Mouse (Mus musculus): ENCODE measurements around the gene Wdr59. TPM values are rescaled to one million over a fixed set of nuclear protein-coding genes. Genes with fewer than 3 reads are reported as not detected.

Gene Wdr59
- total and polyA plus RNA-seq, 3 experiments: 3.3 to 10.5 (median 6.7) TPM

GRCm38 (mm10) chr8:111471526-111472081 is 50.3 kb downstream of the Wdr59 start:
- no peaks in the 10 kb centered on the region for H3K9me3 ChIP-seq (replicated peaks)
- no peak overlapping the region for H3K4me3 ChIP-seq (ENCODE audit: low read depth, low read length)
- no peaks in the 10 kb centered on the region for H3K27me3 ChIP-seq (ENCODE audit: insufficient read depth, low read length)
- DNase-seq (ENCODE audit: low spot score): no peak
- peaks cover 76% of the 10 kb centered on the region for H3K36me3 ChIP-seq (replicated peaks)
- ATAC-seq (ENCODE audit: extremely low read depth, insufficient number of reproducible peaks, low FRiP score, poor library complexity, severe bottlenecking): no peak
- no peak for TF ChIP-seq POLR2AphosphoS5 (IDR thresholded peaks at IDR 0.05; ENCODE audit: insufficient replicate concordance, low read depth, low read length)
- TF ChIP-seq CTCF (IDR thresholded peaks at IDR 0.05; ENCODE audit: low read depth, low read length): no peak
- no peak for TF ChIP-seq GATA2 (IDR thresholded peaks at IDR 0.05; ENCODE audit: borderline replicate concordance, low read depth, low read length)
- TF ChIP-seq TAL1 (conservative IDR thresholded peaks at IDR 0.05; ENCODE audit: low read depth, low read length): no peak
- TF ChIP-seq GATA1 (IDR thresholded peaks at IDR 0.05; ENCODE audit: borderline replicate concordance, low read length): no peak
- peaks cover 4% of the 10 kb centered on the region; the same call in 1 of the 2 replicates for H3K4me1 ChIP-seq (ENCODE audit: insufficient read depth, low read depth, low read length)

- Histone ChIP-seq H3K36me3 (replicated peaks) (peaks cover 76% of the 10 kb centered on the region), H3K27me3 (ENCODE audit: insufficient read depth, low read length) (no peaks in the 10 kb centered on the region), H3K9me3 (replicated peaks) (no peaks in the 10 kb centered on the region), H3K4me1 (ENCODE audit: insufficient read depth, low read depth, low read length) (peaks cover 4% of the 10 kb centered on the region; the same call in 1 of the 2 replicates), H3K4me3 (ENCODE audit: low read depth, low read length) (no peak overlapping the region)
- ATAC-seq (ENCODE audit: extremely low read depth, insufficient number of reproducible peaks, low FRiP score, poor library complexity, severe bottlenecking): no peak
- DNase-seq (ENCODE audit: low spot score): no peak
- TF ChIP-seq CTCF (IDR thresholded peaks at IDR 0.05; ENCODE audit: low read depth, low read length): no peak
- no peak for TF ChIP-seq GATA1 (IDR thresholded peaks at IDR 0.05; ENCODE audit: borderline replicate concordance, low read length)
Measured at GRCm38 (mm10) chr8:111469013-111469412, 52.9 kb downstream of the Wdr59 start.

GRCm38 (mm10) chr8:111465341-111465740 is 56.6 kb downstream of the Wdr59 start:
- TF ChIP-seq GATA2 (IDR thresholded peaks at IDR 0.05; ENCODE audit: borderline replicate concordance, low read depth, low read length) (no peak), TAL1 (conservative IDR thresholded peaks at IDR 0.05; ENCODE audit: low read depth, low read length) (no peak), POLR2AphosphoS5 (IDR thresholded peaks at IDR 0.05; ENCODE audit: insufficient replicate concordance, low read depth, low read length) (no peak), CTCF (IDR thresholded peaks at IDR 0.05; ENCODE audit: low read depth, low read length) (no peak), GATA1 (IDR thresholded peaks at IDR 0.05; ENCODE audit: borderline replicate concordance, low read length) (no peak)

GRCm38 (mm10) chr8:111464526-111464925 is 57.4 kb downstream of the Wdr59 start:
- DNase-seq (ENCODE audit: low spot score): no peak
- no peak for ATAC-seq (ENCODE audit: extremely low read depth, insufficient number of reproducible peaks, low FRiP score, poor library complexity, severe bottlenecking)
- Histone ChIP-seq H3K9me3 (replicated peaks) (no peaks in the 10 kb centered on the region), H3K27me3 (ENCODE audit: insufficient read depth, low read length) (no peaks in the 10 kb centered on the region), H3K36me3 (replicated peaks) (peaks cover 76% of the 10 kb centered on the region), H3K4me1 (ENCODE audit: insufficient read depth, low read depth, low read length) (no peaks in the 10 kb centered on the region), H3K4me3 (ENCODE audit: low read depth, low read length) (no peak overlapping the region)
- no peak for TF ChIP-seq POLR2AphosphoS5 (IDR thresholded peaks at IDR 0.05; ENCODE audit: insufficient replicate concordance, low read depth, low read length)
- no peak for TF ChIP-seq CTCF (IDR thresholded peaks at IDR 0.05; ENCODE audit: low read depth, low read length)
- TF ChIP-seq GATA2 (IDR thresholded peaks at IDR 0.05; ENCODE audit: borderline replicate concordance, low read depth, low read length): no peak
- no peak for TF ChIP-seq TAL1 (conservative IDR thresholded peaks at IDR 0.05; ENCODE audit: low read depth, low read length)
- TF ChIP-seq GATA1 (IDR thresholded peaks at IDR 0.05; ENCODE audit: borderline replicate concordance, low read length): no peak

More at GRCm38 (mm10) chr8:111465341-111465740, 56.6 kb downstream of the Wdr59 start:
- H3K27me3 ChIP-seq (ENCODE audit: insufficient read depth, low read length): no peaks in the 10 kb centered on the region
- H3K36me3 ChIP-seq (replicated peaks): peaks cover 78% of the 10 kb centered on the region
- ATAC-seq (ENCODE audit: extremely low read depth, insufficient number of reproducible peaks, low FRiP score, poor library complexity, severe bottlenecking) (no peak), DNase-seq (ENCODE audit: low spot score) (no peak)
- no peak overlapping the region for H3K4me3 ChIP-seq (ENCODE audit: low read depth, low read length)
- H3K9me3 ChIP-seq (replicated peaks): no peaks in the 10 kb centered on the region
- no peaks in the 10 kb centered on the region for H3K4me1 ChIP-seq (ENCODE audit: insufficient read depth, low read depth, low read length)

GRCm38 (mm10) chr8:111449671-111450070 is 72.2 kb downstream of the Wdr59 start:
- no peak for TF ChIP-seq POLR2AphosphoS5 (IDR thresholded peaks at IDR 0.05; ENCODE audit: insufficient replicate concordance, low read depth, low read length)
- TF ChIP-seq GATA1 (IDR thresholded peaks at IDR 0.05; ENCODE audit: borderline replicate concordance, low read length): no peak
- no peak for TF ChIP-seq CTCF (IDR thresholded peaks at IDR 0.05; ENCODE audit: low read depth, low read length)
- TF ChIP-seq TAL1 (conservative IDR thresholded peaks at IDR 0.05; ENCODE audit: low read depth, low read length): no peak
- no peak for TF ChIP-seq GATA2 (IDR thresholded peaks at IDR 0.05; ENCODE audit: borderline replicate concordance, low read depth, low read length)
- DNase-seq (ENCODE audit: low spot score) (no peak), ATAC-seq (ENCODE audit: extremely low read depth, insufficient number of reproducible peaks, low FRiP score, poor library complexity, severe bottlenecking) (no peak)
- Histone ChIP-seq H3K9me3 (replicated peaks) (no peaks in the 10 kb centered on the region), H3K36me3 (replicated peaks) (peaks cover 41% of the 10 kb centered on the region), H3K27me3 (ENCODE audit: insufficient read depth, low read length) (no peaks in the 10 kb centered on the region), H3K4me3 (ENCODE audit: low read depth, low read length) (no peak overlapping the region), H3K4me1 (ENCODE audit: insufficient read depth, low read depth, low read length) (peaks cover 19% of the 10 kb centered on the region)

GRCm38 (mm10) chr8:111445960-111446660 is 75.8 kb downstream of the Wdr59 start:
- ATAC-seq (ENCODE audit: extremely low read depth, insufficient number of reproducible peaks, low FRiP score, poor library complexity, severe bottlenecking): no peak

More at GRCm38 (mm10) chr8:111445960-111446660, 75.8 kb downstream of the Wdr59 start:
- DNase-seq (ENCODE audit: low spot score): no peak
- no peaks in the 10 kb centered on the region for H3K9me3 ChIP-seq (replicated peaks)
- peak overlapping the region; percentile 54; the same call in 1 of the 2 replicates for H3K4me3 ChIP-seq (ENCODE audit: low read depth, low read length)
- H3K36me3 ChIP-seq (replicated peaks): peaks cover 22% of the 10 kb centered on the region
- H3K4me1 ChIP-seq (ENCODE audit: insufficient read depth, low read depth, low read length): peaks cover 19% of the 10 kb centered on the region
- H3K27me3 ChIP-seq (ENCODE audit: insufficient read depth, low read length): peaks cover 7% of the 10 kb centered on the region; the same call in 1 of the 2 replicates
- TF ChIP-seq GATA1 (IDR thresholded peaks at IDR 0.05; ENCODE audit: borderline replicate concordance, low read length) (no peak), CTCF (IDR thresholded peaks at IDR 0.05; ENCODE audit: low read depth, low read length) (no peak), GATA2 (IDR thresholded peaks at IDR 0.05; ENCODE audit: borderline replicate concordance, low read depth, low read length) (no peak), TAL1 (conservative IDR thresholded peaks at IDR 0.05; ENCODE audit: low read depth, low read length) (no peak)

Data from G1E (cell line).